Mouse (Mus musculus) ES-Bruce4 (cell line): Measurements from ENCODE around the gene Clec2e.
"Not testable (repeated sequence)": the region's sequence is repeated elsewhere in the genome, so short reads cannot be mapped to it uniquely, and the experiment has no call there.

Experiments
- CTCF ChIP-seq: IDR thresholded peaks from one replicate; pipeline ENCODE4 v1.8.1; 2011; ENCODE audit warnings: low read depth, low read length
- EP300 ChIP-seq: IDR thresholded peaks from 2 replicates; pipeline ENCODE4 v1.6.1; 2011; ENCODE audit warnings: low read depth, low read length; ENCODE audit not compliant: insufficient read depth
- POLR2A ChIP-seq: IDR thresholded peaks from one replicate; pipeline ENCODE4 v1.8.1; 2011; ENCODE audit warnings: low read length; ENCODE audit not compliant: insufficient read depth

DNA sequence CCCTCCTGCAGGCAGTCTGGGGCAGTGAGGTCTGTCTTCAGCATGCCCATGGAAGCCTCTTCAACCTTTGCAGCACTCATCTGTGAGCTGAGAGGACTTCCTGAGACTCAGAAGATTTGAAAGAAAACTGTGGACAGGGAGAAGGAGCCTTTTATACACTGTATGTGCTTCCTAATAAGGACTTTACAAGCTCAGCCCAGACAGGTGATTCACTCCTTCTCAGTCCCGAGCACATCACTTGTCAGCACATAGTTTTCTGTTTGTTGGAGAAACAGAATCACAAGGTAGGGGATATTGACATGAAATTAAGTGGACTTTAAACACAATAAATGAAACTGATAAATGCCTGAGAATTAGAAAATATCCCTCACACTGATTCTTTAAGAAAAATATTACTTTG lies at the start of gene Clec2e:
- not testable (repeated sequence) for TF ChIP-seq EP300, POLR2A, CTCF
